Mouse (Mus musculus): ENCODE results near the gene Rnf126.

GRCm38 (mm10) chr10:79815671-79816494 is 49.1 kb upstream of the Rnf126 start:
- TF ChIP-seq CTCF (IDR thresholded peaks at IDR 0.05; ENCODE audit: borderline replicate concordance, insufficient read depth, low read length) (no peak), POLR2A (IDR thresholded peaks at IDR 0.05; ENCODE audit: low read depth, low read length) (no peak)

All from embryonic fibroblast, embryonic 13.5 days (primary cell).